Comparison of ENCODE assay signal across 10 mouse cellular contexts in the genomic region with DNA sequence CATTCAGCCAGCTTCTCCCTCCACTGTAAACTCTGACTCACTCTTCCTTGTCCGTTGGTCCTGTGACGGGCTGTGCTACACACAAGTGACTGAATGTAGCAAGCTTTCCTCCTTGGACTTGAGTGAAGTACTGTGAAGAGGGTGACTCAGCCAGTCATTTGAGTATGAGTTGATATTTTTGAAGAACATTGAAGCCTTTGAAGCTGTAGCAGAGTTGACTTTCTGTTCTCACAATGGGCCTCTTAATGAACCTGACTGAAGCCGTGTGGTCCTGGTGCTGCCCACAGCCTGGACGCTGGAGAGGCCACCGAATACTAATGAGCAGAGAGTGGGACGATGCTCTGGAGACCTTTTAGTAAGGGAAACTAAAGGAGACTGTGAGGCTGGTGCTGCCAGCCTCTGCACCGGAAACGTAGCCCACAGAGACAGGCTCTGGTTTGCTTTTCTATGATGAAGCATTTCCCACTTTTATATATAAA.
DNase-seq lines count a peak whose midpoint lies in the region; ATAC-seq and TF ChIP-seq lines count a peak whose summit lies in the region.
"Had no signal": no experiment of that assay in that cellular context is flagged by ENCODE, and none has a peak within 500 bp of the region (broad histone marks: within the 10 kb centered on the region; RNA-seq: fewer than 3 reads in every experiment).

No protein-coding gene starts in this region.

- H3K27me3 ChIP-seq in forebrain, postnatal 0 days (ENCODE audit: insufficient read depth, low read length): no peaks in the 10 kb centered on the region
- H3K27me3 ChIP-seq in forebrain, embryonic 12.5 days: no peaks in the 10 kb centered on the region
- no peaks in the 10 kb centered on the region for H3K27me3 ChIP-seq in lung, embryonic 15.5 days
- no peaks in the 10 kb centered on the region for H3K27me3 ChIP-seq in stomach, postnatal 0 days (ENCODE audit: control insufficient read depth, insufficient read depth, low read length)
- H3K27me3 ChIP-seq: embryonic facial prominence, embryonic 15.5 days had no signal

- H3K9ac ChIP-seq in forebrain, postnatal 0 days: no peak overlapping the region
- H3K9ac ChIP-seq in forebrain, embryonic 12.5 days: no peak overlapping the region
- H3K9ac ChIP-seq in lung, embryonic 15.5 days: no peak overlapping the region
- no peak overlapping the region for H3K9ac ChIP-seq in stomach, postnatal 0 days (ENCODE audit: low read length)
- H3K9ac ChIP-seq: embryonic facial prominence, embryonic 15.5 days had no signal

- ATAC-seq in forebrain, postnatal 0 days: peak; percentile 53
- ATAC-seq in forebrain, embryonic 12.5 days (ENCODE audit: low FRiP score): no peak
- ATAC-seq in lung, embryonic 15.5 days (ENCODE audit: borderline replicate concordance, extremely low read depth, low FRiP score, low TSS enrichment): peak; percentile 85
- peak; percentile 70 for ATAC-seq in stomach, postnatal 0 days (ENCODE audit: low FRiP score, low TSS enrichment)

- DNase-seq in forebrain, postnatal 0 days: peak; percentile 8
- peak; percentile 14 to 21 for DNase-seq in right cerebral cortex, postnatal 36 days (ENCODE audit: low spot score in 2 of 2)
- DNase-seq in right cerebral cortex, postnatal 4 days: no peak
- no peak for DNase-seq in stomach, postnatal 0 days (ENCODE audit: low spot score)
- no peak for DNase-seq in ovary, postnatal 10 days (ENCODE audit: low spot score)
- DNase-seq in urinary bladder, postnatal 4 days (ENCODE audit: low spot score in 2 of 2): no peak
- DNase-seq: kidney, adult 18-20 months had no signal

- 58% methylated on average over 8 of the region's 8 CpGs for WGBS in forebrain, postnatal 0 days
- 65% methylated on average over 8 of the region's 8 CpGs for WGBS in forebrain, embryonic 12.5 days
- WGBS in lung, embryonic 15.5 days: 59% methylated on average over 8 of the region's 8 CpGs
- WGBS in stomach, postnatal 0 days: 83% methylated on average over 8 of the region's 8 CpGs

- peaks cover 68% of the 10 kb centered on the region for H3K36me3 ChIP-seq in forebrain, postnatal 0 days (ENCODE audit: insufficient read depth)
- H3K36me3 ChIP-seq in forebrain, embryonic 12.5 days (replicated peaks): peaks cover 62% of the 10 kb centered on the region
- peaks cover 38% of the 10 kb centered on the region for H3K36me3 ChIP-seq in lung, embryonic 15.5 days
- peaks cover 25% of the 10 kb centered on the region for H3K36me3 ChIP-seq in stomach, postnatal 0 days (ENCODE audit: control insufficient read depth, insufficient read depth, low read length)

- no peak overlapping the region for H3K27ac ChIP-seq in forebrain, postnatal 0 days (ENCODE audit: low read depth, low read length)
- no peak overlapping the region for H3K27ac ChIP-seq in forebrain, embryonic 12.5 days
- peak overlapping the region; percentile 90 for H3K27ac ChIP-seq in lung, embryonic 15.5 days
- H3K27ac ChIP-seq in stomach, postnatal 0 days (replicated peaks): no peak overlapping the region
- H3K27ac ChIP-seq: embryonic facial prominence, embryonic 15.5 days had no signal

- no peak for TF ChIP-seq EP300 in stomach, postnatal 0 days (optimal IDR thresholded peaks at IDR 0.05)

- H3K4me1 ChIP-seq in forebrain, postnatal 0 days (ENCODE audit: insufficient read depth): no peaks in the 10 kb centered on the region
- no peaks in the 10 kb centered on the region for H3K4me1 ChIP-seq in forebrain, embryonic 12.5 days
- H3K4me1 ChIP-seq in lung, embryonic 15.5 days: peaks cover 19% of the 10 kb centered on the region
- H3K4me1 ChIP-seq in stomach, postnatal 0 days (replicated peaks; ENCODE audit: control insufficient read depth, insufficient read depth): no peaks in the 10 kb centered on the region
- H3K4me1 ChIP-seq: embryonic facial prominence, embryonic 15.5 days had no signal

- no peak for TF ChIP-seq CTCF in forebrain, postnatal 0 days (IDR thresholded peaks at IDR 0.05; ENCODE audit: low read depth)
- TF ChIP-seq CTCF in stomach, postnatal 0 days (IDR thresholded peaks at IDR 0.05; ENCODE audit: low read depth): no peak

- no peaks in the 10 kb centered on the region for H3K9me3 ChIP-seq in forebrain, postnatal 0 days (ENCODE audit: low read length)
- H3K9me3 ChIP-seq in forebrain, embryonic 12.5 days: no peaks in the 10 kb centered on the region
- H3K9me3 ChIP-seq in lung, embryonic 15.5 days: no peaks in the 10 kb centered on the region
- no peaks in the 10 kb centered on the region for H3K9me3 ChIP-seq in stomach, postnatal 0 days (ENCODE audit: control insufficient read depth, low read length)
- H3K9me3 ChIP-seq: embryonic facial prominence, embryonic 15.5 days had no signal

- H3K4me3 ChIP-seq in forebrain, postnatal 0 days (ENCODE audit: low read depth, low read length): no peak overlapping the region
- no peak overlapping the region for H3K4me3 ChIP-seq in forebrain, embryonic 12.5 days (replicated peaks)
- no peak overlapping the region for H3K4me3 ChIP-seq in lung, embryonic 15.5 days
- no peak overlapping the region for H3K4me3 ChIP-seq in stomach, postnatal 0 days (ENCODE audit: low read depth, low read length)
- H3K4me3 ChIP-seq: embryonic facial prominence, embryonic 15.5 days had no signal

- no peak overlapping the region for H3K4me2 ChIP-seq in forebrain, postnatal 0 days (ENCODE audit: low read depth)
- no peak overlapping the region for H3K4me2 ChIP-seq in forebrain, embryonic 12.5 days
- no peak overlapping the region for H3K4me2 ChIP-seq in lung, embryonic 15.5 days
- no peak overlapping the region for H3K4me2 ChIP-seq in stomach, postnatal 0 days (replicated peaks; ENCODE audit: low read depth)
- H3K4me2 ChIP-seq: embryonic facial prominence, embryonic 15.5 days had no signal

Comparison
In these comparisons a context has a peak if more than half of its experiments do, and no peak if none do; other contexts are left out.
1. DNase-seq: peak in forebrain, postnatal 0 days (single experiment) and right cerebral cortex, postnatal 36 days (2 of 2); none in right cerebral cortex, postnatal 4 days (single experiment), stomach, postnatal 0 days (single experiment), ovary, postnatal 10 days (single experiment) and urinary bladder, postnatal 4 days (0 of 2).